Mouse (Mus musculus): ENCODE results near the gene Slc35g2. TPM values are rescaled to one million over a fixed set of nuclear protein-coding genes. Genes with fewer than 3 reads are reported as not detected.

The Slc35g2 gene
- total and polyA plus RNA-seq, 2 experiments = 0.09 to 0.65 TPM

DNA sequence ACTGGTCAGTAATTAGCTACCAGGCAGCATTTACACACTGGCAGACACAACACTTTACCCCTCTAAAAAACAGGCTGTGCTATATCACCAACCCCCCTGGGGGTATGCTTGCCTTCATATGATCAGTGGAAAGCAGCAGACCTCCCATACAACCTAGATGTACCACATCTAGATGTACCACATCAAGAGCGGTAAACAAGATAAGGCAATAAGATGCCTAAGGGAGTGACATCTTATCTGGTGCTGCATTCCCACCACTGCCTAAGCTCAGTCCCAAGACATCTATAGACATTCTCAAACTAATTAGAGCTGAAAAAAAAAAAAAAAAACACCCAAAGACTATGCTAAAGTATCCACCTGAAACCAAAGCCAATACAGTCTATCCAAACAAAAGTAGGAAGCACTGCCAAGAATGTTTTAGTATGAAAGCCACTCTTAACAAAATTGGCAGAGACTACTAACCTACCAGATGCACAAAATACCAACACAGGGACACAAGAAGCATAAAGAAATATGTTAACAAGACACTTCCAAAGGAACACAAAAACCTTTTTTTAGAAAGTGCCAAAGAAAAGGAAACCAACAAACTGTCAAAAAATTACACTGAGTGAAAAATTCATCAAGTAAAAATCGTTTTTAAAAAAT, 35.1 kb downstream of the Slc35g2 start:
- TF ChIP-seq CTCF (IDR thresholded peaks at IDR 0.05; ENCODE audit: low read depth, low read length) (no peak), POLR2A (IDR thresholded peaks at IDR 0.05; ENCODE audit: extremely low read depth, insufficient read depth, low read length) (no peak)
- no peak overlapping the region for H3K4me3 ChIP-seq (ENCODE audit: insufficient read depth, low read depth, low read length)
- peak; percentile 72 for DNase-seq (ENCODE audit: extremely low read depth, low read depth, low spot score)
- 0 out of 2 replicates have a peak overlapping the region, but pooled peaks have one; percentile 8 for H3K27ac ChIP-seq (replicated peaks; ENCODE audit: insufficient read depth, low read depth, low read length)
- peaks cover 32% of the 10 kb centered on the region for H3K79me2 ChIP-seq (ENCODE audit: control insufficient read depth, insufficient read depth, low read length)
- H3K4me1 ChIP-seq (ENCODE audit: control insufficient read depth, insufficient read depth, low read length) = peaks cover 11% of the 10 kb centered on the region
- no peaks in the 10 kb centered on the region for H3K27me3 ChIP-seq (ENCODE audit: control insufficient read depth, insufficient read depth, low read length)
- WGBS = 83% methylated on average over 2 of the region's 2 CpGs
- no peaks in the 10 kb centered on the region for H3K36me3 ChIP-seq (ENCODE audit: control insufficient read depth, insufficient read depth, low read length)
- no peak overlapping the region for H3K9ac ChIP-seq (ENCODE audit: low read depth, low read length)

DNA sequence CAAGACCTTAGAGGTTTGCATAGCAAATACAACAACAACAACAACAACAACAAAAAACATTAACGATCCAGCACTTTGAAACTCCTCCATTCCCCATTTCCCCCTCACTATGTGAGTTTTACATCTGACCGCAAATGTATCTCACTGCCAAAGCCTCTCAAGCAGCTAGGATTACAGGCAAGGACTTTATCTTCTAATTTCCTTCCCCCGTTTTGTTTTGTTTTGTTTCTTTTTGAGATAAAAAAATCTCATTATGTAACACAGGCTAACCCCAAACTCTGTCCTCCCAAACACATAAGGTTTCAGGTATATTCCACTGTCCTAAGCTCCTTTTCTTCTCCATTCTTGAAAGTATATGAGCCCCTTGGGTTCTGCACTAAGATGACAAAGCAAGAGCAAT, 36.2 kb downstream of the Slc35g2 start:
- WGBS = 72% methylated on average over 3 of the region's 3 CpGs
- Histone ChIP-seq H3K79me2 (ENCODE audit: control insufficient read depth, insufficient read depth, low read length) (peaks cover 34% of the 10 kb centered on the region), H3K9ac (ENCODE audit: low read depth, low read length) (no peak overlapping the region), H3K4me1 (ENCODE audit: control insufficient read depth, insufficient read depth, low read length) (peaks cover 16% of the 10 kb centered on the region), H3K27me3 (ENCODE audit: control insufficient read depth, insufficient read depth, low read length) (no peaks in the 10 kb centered on the region), H3K4me3 (ENCODE audit: insufficient read depth, low read depth, low read length) (no peak overlapping the region), H3K36me3 (ENCODE audit: control insufficient read depth, insufficient read depth, low read length) (no peaks in the 10 kb centered on the region), H3K27ac (replicated peaks; ENCODE audit: insufficient read depth, low read depth, low read length) (no peak overlapping the region)
- DNase-seq (ENCODE audit: extremely low read depth, low read depth, low spot score) = no peak
- TF ChIP-seq POLR2A (IDR thresholded peaks at IDR 0.05; ENCODE audit: extremely low read depth, insufficient read depth, low read length) = no peak
- TF ChIP-seq CTCF (IDR thresholded peaks at IDR 0.05; ENCODE audit: low read depth, low read length) = no peak

DNA sequence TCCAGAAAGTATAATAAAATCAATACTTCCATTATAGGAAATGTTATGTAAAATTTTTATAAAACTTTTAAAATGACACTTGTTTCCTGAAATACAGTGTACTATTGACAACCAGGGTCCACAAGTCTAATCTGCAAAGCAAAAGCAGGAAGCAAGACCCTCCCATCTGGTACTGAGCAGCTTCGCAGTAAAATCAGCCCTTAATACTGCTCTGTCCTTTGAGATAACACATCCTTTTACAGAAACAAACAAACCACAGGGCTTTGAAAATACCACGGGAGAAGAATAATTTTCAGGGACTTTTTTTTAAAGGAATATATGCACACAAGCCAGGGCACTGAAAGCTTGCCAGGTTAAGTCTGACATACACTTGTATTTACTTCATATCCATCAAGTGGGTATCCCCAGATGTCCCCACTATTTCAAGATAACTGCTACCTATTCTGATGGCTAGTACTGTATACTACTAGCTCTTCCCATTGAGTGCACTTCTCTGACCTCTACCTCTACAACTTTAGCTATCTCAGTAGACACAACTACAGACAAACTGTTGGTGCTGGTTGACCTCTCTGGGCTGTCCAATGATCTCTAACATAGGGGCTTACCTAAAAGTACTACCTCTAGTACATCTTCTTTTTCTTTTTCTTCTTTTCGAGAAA, 37.9 kb downstream of the Slc35g2 start:
- Histone ChIP-seq H3K36me3 (ENCODE audit: control insufficient read depth, insufficient read depth, low read length) (no peaks in the 10 kb centered on the region), H3K27me3 (ENCODE audit: control insufficient read depth, insufficient read depth, low read length) (no peaks in the 10 kb centered on the region), H3K79me2 (ENCODE audit: control insufficient read depth, insufficient read depth, low read length) (peaks cover 41% of the 10 kb centered on the region), H3K4me3 (ENCODE audit: insufficient read depth, low read depth, low read length) (no peak overlapping the region), H3K4me1 (ENCODE audit: control insufficient read depth, insufficient read depth, low read length) (peaks cover 16% of the 10 kb centered on the region), H3K27ac (replicated peaks; ENCODE audit: insufficient read depth, low read depth, low read length) (no peak overlapping the region), H3K9ac (ENCODE audit: low read depth, low read length) (no peak overlapping the region)
- DNase-seq (ENCODE audit: extremely low read depth, low read depth, low spot score) = no peak
- 53% methylated on average over 3 of the region's 3 CpGs for WGBS
- TF ChIP-seq POLR2A (IDR thresholded peaks at IDR 0.05; ENCODE audit: extremely low read depth, insufficient read depth, low read length) = no peak
- TF ChIP-seq CTCF (IDR thresholded peaks at IDR 0.05; ENCODE audit: low read depth, low read length) = no peak

DNA sequence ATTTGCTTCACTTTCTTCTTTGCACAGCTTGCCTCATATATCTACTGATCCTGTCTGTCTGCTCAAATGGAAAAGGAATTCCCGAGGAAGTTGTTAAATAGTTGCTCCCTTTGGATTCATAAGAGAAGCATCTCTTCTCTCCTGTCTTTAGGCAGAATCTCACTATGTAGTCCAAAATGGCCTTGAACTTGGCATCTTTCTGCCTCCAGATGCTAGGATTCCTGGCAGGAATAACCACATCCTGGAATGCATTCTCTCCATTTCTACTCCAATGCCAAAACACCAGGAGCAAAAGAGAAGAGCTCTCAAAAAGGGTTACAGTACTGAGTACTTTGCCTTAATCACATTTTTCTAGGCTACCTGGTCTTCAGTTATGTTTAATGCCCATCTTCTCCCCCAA, 39.6 kb downstream of the Slc35g2 start:
- Histone ChIP-seq H3K4me1 (ENCODE audit: control insufficient read depth, insufficient read depth, low read length) (peaks cover 14% of the 10 kb centered on the region), H3K27me3 (ENCODE audit: control insufficient read depth, insufficient read depth, low read length) (no peaks in the 10 kb centered on the region), H3K4me3 (ENCODE audit: insufficient read depth, low read depth, low read length) (no peak overlapping the region), H3K36me3 (ENCODE audit: control insufficient read depth, insufficient read depth, low read length) (no peaks in the 10 kb centered on the region), H3K9ac (ENCODE audit: low read depth, low read length) (no peak overlapping the region), H3K79me2 (ENCODE audit: control insufficient read depth, insufficient read depth, low read length) (peaks cover 35% of the 10 kb centered on the region), H3K27ac (replicated peaks; ENCODE audit: insufficient read depth, low read depth, low read length) (no peak overlapping the region)
- peak; percentile 54 for DNase-seq (ENCODE audit: extremely low read depth, low read depth, low spot score)
- TF ChIP-seq CTCF (IDR thresholded peaks at IDR 0.05; ENCODE audit: low read depth, low read length) (no peak), POLR2A (IDR thresholded peaks at IDR 0.05; ENCODE audit: extremely low read depth, insufficient read depth, low read length) (no peak)
- 79% methylated on average over 1 of the region's 1 CpGs for WGBS

DNA sequence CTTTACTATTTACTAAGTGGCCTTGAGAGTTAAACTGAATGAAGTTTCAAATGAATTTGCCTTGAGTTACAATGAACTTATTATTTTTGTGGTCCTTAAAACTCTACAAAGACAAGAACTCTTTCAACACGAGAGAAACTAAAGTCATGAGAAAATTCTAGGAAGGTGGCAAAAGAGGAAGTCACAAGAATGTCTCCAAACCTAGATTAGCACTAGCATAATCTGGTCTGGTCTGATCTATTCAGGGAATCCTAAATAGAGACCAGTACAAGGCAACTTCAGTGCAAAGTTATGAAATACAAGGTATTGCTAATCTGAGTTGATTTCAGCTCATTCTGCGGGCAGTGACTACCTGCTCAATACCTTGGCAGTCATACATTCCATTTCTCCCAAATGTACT, 45.7 kb downstream of the Slc35g2 start:
- TF ChIP-seq POLR2A (IDR thresholded peaks at IDR 0.05; ENCODE audit: extremely low read depth, insufficient read depth, low read length) = no peak
- Histone ChIP-seq H3K27me3 (ENCODE audit: control insufficient read depth, insufficient read depth, low read length) (no peaks in the 10 kb centered on the region), H3K4me3 (ENCODE audit: insufficient read depth, low read depth, low read length) (no peak overlapping the region), H3K79me2 (ENCODE audit: control insufficient read depth, insufficient read depth, low read length) (peaks cover 31% of the 10 kb centered on the region; the same call in 1 of the 2 replicates), H3K9ac (ENCODE audit: low read depth, low read length) (no peak overlapping the region), H3K36me3 (ENCODE audit: control insufficient read depth, insufficient read depth, low read length) (no peaks in the 10 kb centered on the region), H3K27ac (replicated peaks; ENCODE audit: insufficient read depth, low read depth, low read length) (no peak overlapping the region), H3K4me1 (ENCODE audit: control insufficient read depth, insufficient read depth, low read length) (peaks cover 11% of the 10 kb centered on the region)
- WGBS = 51% methylated on average over 2 of the region's 2 CpGs
- no peak for DNase-seq (ENCODE audit: extremely low read depth, low read depth, low spot score)

DNA sequence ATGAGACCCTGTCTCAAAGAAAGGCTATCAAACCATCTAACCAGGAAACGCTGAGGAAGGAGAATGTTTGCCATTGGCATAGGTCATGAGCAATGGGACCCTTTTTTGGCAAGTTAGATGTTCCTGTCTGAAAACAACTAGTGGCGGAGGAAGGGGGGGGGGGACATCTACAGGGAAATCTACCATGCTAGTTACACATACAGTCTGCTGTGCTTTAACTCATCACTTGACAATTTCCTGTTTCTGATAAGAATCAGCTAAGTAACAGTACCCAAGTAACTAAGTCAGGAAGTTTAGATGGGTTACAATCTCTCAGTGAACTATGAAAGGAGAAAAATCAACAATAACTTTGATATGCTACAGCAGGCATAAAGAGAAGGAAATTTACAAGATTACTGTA, 48.9 kb downstream of the Slc35g2 start:
- Histone ChIP-seq H3K27ac (replicated peaks; ENCODE audit: insufficient read depth, low read depth, low read length) (no peak overlapping the region), H3K79me2 (ENCODE audit: control insufficient read depth, insufficient read depth, low read length) (peaks cover 15% of the 10 kb centered on the region; the same call in 1 of the 2 replicates), H3K27me3 (ENCODE audit: control insufficient read depth, insufficient read depth, low read length) (no peaks in the 10 kb centered on the region), H3K9ac (ENCODE audit: low read depth, low read length) (no peak overlapping the region), H3K4me3 (ENCODE audit: insufficient read depth, low read depth, low read length) (no peak overlapping the region), H3K36me3 (ENCODE audit: control insufficient read depth, insufficient read depth, low read length) (no peaks in the 10 kb centered on the region), H3K4me1 (ENCODE audit: control insufficient read depth, insufficient read depth, low read length) (peaks cover 10% of the 10 kb centered on the region)
- TF ChIP-seq POLR2A (IDR thresholded peaks at IDR 0.05; ENCODE audit: extremely low read depth, insufficient read depth, low read length) = no peak
- WGBS = 61% methylated on average over 2 of the region's 2 CpGs
- DNase-seq (ENCODE audit: extremely low read depth, low read depth, low spot score) = no peak

Measured in liver, adult 2 months (tissue).